Mouse (Mus musculus) CH12.LX (cell line): ENCODE results near the gene Gm12394. TPM values are rescaled to one million over a fixed set of nuclear protein-coding genes. Genes with fewer than 3 reads are reported as not detected.

Source experiments
- DNase-seq: peaks from one replicate; pipeline ENCODE4 v3.0.0-alpha.2; 2013; ENCODE audit errors: extremely low read depth
- H3K27ac ChIP-seq: 2 replicates; pipeline ENCODE4 v1.5.1; 2012; ENCODE audit warnings: low read depth, mild to moderate bottlenecking, control low read depth, moderate library complexity; ENCODE audit not compliant: insufficient read depth
- H3K27me3 ChIP-seq: replicated peaks from 2 replicates; pipeline ENCODE3; 2012; ENCODE audit warnings: inconsistent platforms
- H3K36me3 ChIP-seq, 2 experiments: replicated peaks in 1 of 2; 2 replicates each; pipeline versions ENCODE3 to v1.6.1; 2012; ENCODE audit warnings: inconsistent platforms in 1 of 2, low read length in 1 of 2, mild to moderate bottlenecking in 1 of 2, mixed read lengths in 1 of 2, moderate library complexity in 1 of 2; ENCODE audit not compliant: control insufficient read depth in 1 of 2, insufficient read depth in 1 of 2
- H3K4me1 ChIP-seq, 2 experiments: 2 replicates each; pipeline ENCODE4 v1.6.1; 2012; ENCODE audit warnings: inconsistent platforms in 1 of 2, moderate library complexity in 1 of 2; ENCODE audit not compliant: insufficient read depth in 2 of 2, control insufficient read depth in 1 of 2
- H3K4me2 ChIP-seq: 2 replicates; pipeline ENCODE4 v1.6.1; 2012; ENCODE audit warnings: low read depth, mild to moderate bottlenecking, control low read depth; ENCODE audit not compliant: poor library complexity, insufficient read depth, severe bottlenecking
- H3K4me3 ChIP-seq, 3 experiments: fragments of 150-350 bp in 1 of 3; sonication (generic) in 1 of 3; replicated peaks in 1 of 3; 2 replicates each; pipeline versions ENCODE3 to v1.5.1; 2011 to 2012; ENCODE audit warnings: low read depth in 2 of 3, low read length in 2 of 3, mild to moderate bottlenecking in 2 of 3, moderate library complexity in 2 of 3, control low read depth in 1 of 3, improper control_type of control experiment in 1 of 3, inconsistent platforms in 1 of 3, mixed read lengths in 1 of 3; ENCODE audit not compliant: poor library complexity in 1 of 3
- H3K79me2 ChIP-seq: replicated peaks from 2 replicates; pipeline ENCODE4 v1.6.1; 2012; ENCODE audit warnings: mild to moderate bottlenecking, moderate library complexity; ENCODE audit not compliant: control insufficient read depth, poor library complexity, insufficient read depth, severe bottlenecking; ENCODE audit errors: extremely low read depth
- H3K9ac ChIP-seq: 2 replicates; pipeline ENCODE4 v1.6.1; 2012; ENCODE audit warnings: low read depth, mild to moderate bottlenecking, control low read depth, moderate library complexity; ENCODE audit not compliant: insufficient read depth
- H3K9me3 ChIP-seq: replicated peaks from 2 replicates; pipeline ENCODE3; 2012; ENCODE audit warnings: low read length, inconsistent platforms, mixed read lengths
- BHLHE40 ChIP-seq: IDR thresholded peaks from 2 replicates; pipeline ENCODE4 v1.6.1; 2011; ENCODE audit warnings: mild to moderate bottlenecking, low read depth, low read length, improper control_type of control experiment
- CHD1 ChIP-seq: IDR thresholded peaks from 2 replicates; pipeline ENCODE4 v1.6.1; 2012; ENCODE audit warnings: low read depth, low read length, improper control_type of control experiment, inconsistent platforms
- CHD2 ChIP-seq: IDR thresholded peaks from 2 replicates; pipeline ENCODE4 v1.6.1; 2011; ENCODE audit warnings: low read length, improper control_type of control experiment
- CTCF ChIP-seq, 2 experiments: IDR thresholded peaks in 1 of 2; conservative IDR thresholded peaks in 1 of 2; 2 replicates each; pipeline ENCODE4 v1.5.1; 2011 to 2012; ENCODE audit warnings: low read depth in 2 of 2, low read length in 2 of 2, improper control_type of control experiment in 1 of 2, inconsistent platforms in 1 of 2, mild to moderate bottlenecking in 1 of 2, moderate library complexity in 1 of 2
- E2F4 ChIP-seq: IDR thresholded peaks from 2 replicates; pipeline ENCODE4 v1.6.1; 2011; ENCODE audit warnings: low read depth, low read length, improper control_type of control experiment; ENCODE audit not compliant: insufficient replicate concordance
- ELF1 ChIP-seq: IDR thresholded peaks from 2 replicates; pipeline ENCODE4 v1.6.1; 2014; ENCODE audit warnings: low read depth, mild to moderate bottlenecking, inconsistent platforms, low read length, improper control_type of control experiment
- EP300 ChIP-seq: IDR thresholded peaks from 2 replicates; pipeline ENCODE4 v1.6.1; 2011; ENCODE audit warnings: low read length, improper control_type of control experiment
- ETS1 ChIP-seq: conservative IDR thresholded peaks from 2 replicates; pipeline ENCODE4 v1.6.1; 2012; ENCODE audit warnings: low read depth, mild to moderate bottlenecking, inconsistent platforms, low read length, improper control_type of control experiment, moderate library complexity
- GABPA ChIP-seq: IDR thresholded peaks from 2 replicates; pipeline ENCODE4 v1.6.1; 2012; ENCODE audit warnings: low read depth, low read length, improper control_type of control experiment, inconsistent platforms; ENCODE audit not compliant: insufficient replicate concordance
- HCFC1 ChIP-seq: IDR thresholded peaks from 2 replicates; pipeline ENCODE4 v1.6.1; 2012; ENCODE audit warnings: low read depth, mild to moderate bottlenecking, inconsistent platforms, low read length, improper control_type of control experiment
- IRF4 ChIP-seq: IDR thresholded peaks from 2 replicates; pipeline ENCODE4 v1.6.1; 2014; ENCODE audit warnings: low read depth, mild to moderate bottlenecking, inconsistent platforms, low read length, improper control_type of control experiment
- JUN ChIP-seq: IDR thresholded peaks from 2 replicates; pipeline ENCODE4 v1.6.1; 2011; ENCODE audit warnings: low read depth, mild to moderate bottlenecking, low read length, improper control_type of control experiment, moderate library complexity; ENCODE audit not compliant: insufficient read depth
- JUND ChIP-seq: conservative IDR thresholded peaks from 2 replicates; pipeline ENCODE4 v1.6.1; 2011; ENCODE audit warnings: low read depth, low read length, improper control_type of control experiment
- KAT2A ChIP-seq: IDR thresholded peaks from 2 replicates; pipeline ENCODE4 v1.6.1; 2012; ENCODE audit warnings: low read length, improper control_type of control experiment, inconsistent platforms; ENCODE audit not compliant: insufficient replicate concordance
- MAFK ChIP-seq: IDR thresholded peaks from 2 replicates; pipeline ENCODE4 v1.6.1; 2011; ENCODE audit warnings: low read length, improper control_type of control experiment; ENCODE audit not compliant: insufficient replicate concordance
- MAX ChIP-seq: IDR thresholded peaks from 2 replicates; pipeline ENCODE4 v1.6.1; 2011; ENCODE audit warnings: low read length, improper control_type of control experiment
- MAZ ChIP-seq: IDR thresholded peaks from 2 replicates; pipeline ENCODE4 v1.6.1; 2012; ENCODE audit warnings: low read depth, mild to moderate bottlenecking, inconsistent platforms, low read length, improper control_type of control experiment, moderate library complexity
- MEF2A ChIP-seq: IDR thresholded peaks from 2 replicates; pipeline ENCODE4 v1.6.1; 2014; ENCODE audit warnings: low read depth, mild to moderate bottlenecking, inconsistent platforms, low read length, improper control_type of control experiment, borderline replicate concordance
- MXI1 ChIP-seq: IDR thresholded peaks from 2 replicates; pipeline ENCODE4 v1.6.1; 2011; ENCODE audit warnings: mild to moderate bottlenecking, low read depth, low read length, improper control_type of control experiment
- MYC ChIP-seq: IDR thresholded peaks from 2 replicates; pipeline ENCODE4 v1.6.1; 2011; ENCODE audit warnings: low read depth, mild to moderate bottlenecking, improper control_type of control experiment, low read length
- NELFE ChIP-seq: IDR thresholded peaks from 2 replicates; pipeline ENCODE4 v1.6.1; 2011; ENCODE audit warnings: low read depth, low read length, improper control_type of control experiment
- NRF1 ChIP-seq: IDR thresholded peaks from 2 replicates; pipeline ENCODE4 v1.6.1; 2014; ENCODE audit warnings: low read depth, mild to moderate bottlenecking, inconsistent platforms, low read length, improper control_type of control experiment, moderate library complexity
- PAX5 ChIP-seq: IDR thresholded peaks from 2 replicates; pipeline ENCODE4 v1.6.1; 2012; ENCODE audit warnings: low read length, inconsistent platforms, mixed read lengths
- POLR2A ChIP-seq: IDR thresholded peaks from 2 replicates; pipeline ENCODE4 v1.6.1; 2011; ENCODE audit warnings: low read depth, mild to moderate bottlenecking, improper control_type of control experiment, low read length
- POLR2AphosphoS2 ChIP-seq: IDR thresholded peaks from 2 replicates; pipeline ENCODE4 v1.6.1; 2011; ENCODE audit warnings: low read depth, low read length, improper control_type of control experiment
- RAD21 ChIP-seq: IDR thresholded peaks from 2 replicates; pipeline ENCODE4 v1.6.1; 2011; ENCODE audit warnings: low read depth, mild to moderate bottlenecking, low read length, improper control_type of control experiment, moderate library complexity
- RCOR1 ChIP-seq: conservative IDR thresholded peaks from 2 replicates; pipeline ENCODE4 v1.6.1; 2012; ENCODE audit warnings: low read depth, mild to moderate bottlenecking, inconsistent platforms, low read length, improper control_type of control experiment
- SIN3A ChIP-seq: IDR thresholded peaks from 2 replicates; pipeline ENCODE4 v1.6.1; 2012; ENCODE audit warnings: low read length, improper control_type of control experiment, inconsistent platforms
- SMC3 ChIP-seq: IDR thresholded peaks from 2 replicates; pipeline ENCODE4 v1.6.1; 2011; ENCODE audit warnings: low read depth, low read length, improper control_type of control experiment
- TBP ChIP-seq: conservative IDR thresholded peaks from 2 replicates; pipeline ENCODE4 v1.6.1; 2011; ENCODE audit warnings: low read depth, low read length, improper control_type of control experiment
- TCF12 ChIP-seq: IDR thresholded peaks from 2 replicates; pipeline ENCODE4 v1.6.1; 2014; ENCODE audit warnings: low read depth, mild to moderate bottlenecking, inconsistent platforms, low read length, improper control_type of control experiment
- UBTF ChIP-seq: IDR thresholded peaks from 2 replicates; pipeline ENCODE4 v1.6.1; 2012; ENCODE audit warnings: low read depth, mild to moderate bottlenecking, inconsistent platforms, low read length, improper control_type of control experiment, moderate library complexity
- USF1 ChIP-seq: IDR thresholded peaks from 2 replicates; pipeline ENCODE4 v1.6.1; 2014; ENCODE audit warnings: low read depth, mild to moderate bottlenecking, inconsistent platforms, low read length, improper control_type of control experiment
- USF2 ChIP-seq: conservative IDR thresholded peaks from 2 replicates; pipeline ENCODE4 v1.6.1; 2011; ENCODE audit warnings: low read depth, low read length, improper control_type of control experiment
- ZC3H11A ChIP-seq: IDR thresholded peaks from 2 replicates; pipeline ENCODE4 v1.6.1; 2012; ENCODE audit warnings: low read depth, mild to moderate bottlenecking, inconsistent platforms, low read length, improper control_type of control experiment
- ZKSCAN1 ChIP-seq: IDR thresholded peaks from 2 replicates; pipeline ENCODE4 v1.6.1; 2012; ENCODE audit warnings: low read depth, inconsistent platforms, low read length, improper control_type of control experiment, borderline replicate concordance
- ZMIZ1 ChIP-seq: IDR thresholded peaks from 2 replicates; pipeline ENCODE4 v1.6.1; 2012; ENCODE audit warnings: low read depth, mild to moderate bottlenecking, inconsistent platforms, low read length, improper control_type of control experiment
- ZNF384 ChIP-seq: IDR thresholded peaks from 2 replicates; pipeline ENCODE4 v1.6.1; 2012; ENCODE audit warnings: low read depth, low read length, improper control_type of control experiment, inconsistent platforms
- dilution Hi-C: fragments of 300-500 bp; cut with MboI; formaldehyde crosslinking; loops from 2 replicates; pipeline ENCODE4 v1.14.3; 2020; ENCODE audit warnings: low sequenced_read_pairs; ENCODE audit not compliant: extremely low pct_unique_long_range_greater_than_20kb, extremely low pct_ligation_motif_present
- in situ Hi-C: fragments of 300-500 bp; cut with MboI; formaldehyde crosslinking; loops from 3 replicates; pipeline ENCODE4 v1.14.3; 2019; ENCODE audit warnings: low sequenced_read_pairs, low pct_ligation_motif_present, low pct_unique_long_range_greater_than_20kb, mixed read lengths
- polyA plus RNA-seq: library from polyadenylated mRNA; unstranded; fragments of >175 nt; gene quantifications from 2 replicates; pipeline ENCODE4 v1.2.1, GENCODE M21; 2012; ENCODE audit warnings: low read depth; ENCODE audit not compliant: insufficient read length
- total RNA-seq, 2 experiments: library from RNA; depleted of rRNA; stranded (reverse); fragments of 300-350 nt in 1 of 2; fragments of >200 nt in 1 of 2; gene quantifications; 2 replicates each; pipeline ENCODE4 v1.2.3; 2012 to 2014

The Gm12394 gene
- total and polyA plus RNA-seq, 3 experiments, result not detected

DNA sequence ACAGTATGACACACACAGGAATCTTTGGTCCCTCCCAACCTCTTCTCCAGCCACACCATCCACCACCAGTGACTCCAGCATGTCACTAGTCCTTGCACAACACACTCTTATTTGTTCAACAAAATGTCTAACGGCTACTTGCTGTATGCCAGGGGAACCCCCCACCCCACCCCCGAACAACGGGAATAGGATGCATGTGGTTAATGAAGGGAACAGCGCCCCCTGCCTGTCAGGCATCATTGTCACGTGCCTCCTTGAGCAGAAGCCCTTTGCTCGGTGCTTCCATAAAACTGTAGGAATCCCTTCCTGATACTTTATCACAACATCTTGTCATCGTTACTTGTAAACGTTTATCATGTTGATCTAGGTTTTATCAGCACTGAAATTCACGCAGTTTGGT, 45.6 kb upstream of the Gm12394 start:
- H3K4me3 ChIP-seq, result no peak overlapping the region
- H3K36me3 ChIP-seq, result no peaks in the 10 kb centered on the region
- H3K9me3 ChIP-seq, result peaks cover 4% of the 10 kb centered on the region
- in situ Hi-C loops, result no loop called here
- DNase-seq, result peak; percentile 29
- TF ChIP-seq KAT2A, result no peak
- no peak for TF ChIP-seq E2F4
- TF ChIP-seq EP300, result no peak
- peak; percentile 36; the same call in 1 of the 2 replicates for TF ChIP-seq USF1
- TF ChIP-seq TCF12, result no peak
- no peak for TF ChIP-seq ZMIZ1
- TF ChIP-seq JUND, result no peak
- no peak for TF ChIP-seq POLR2AphosphoS2
- no peak for TF ChIP-seq RCOR1
- no peak for TF ChIP-seq ELF1
- no peak for TF ChIP-seq HCFC1
- 0 out of 2 replicates have a peak, but pooled peaks have one; percentile 33 for TF ChIP-seq MYC
- TF ChIP-seq CTCF (conservative IDR thresholded peaks at IDR 0.05 in 1 of 2, IDR thresholded peaks at IDR 0.05 in 1 of 2; ENCODE audit: low read depth in 2 of 2, low read length in 2 of 2), result peak; percentile 47 to 60
- TF ChIP-seq ETS1, result no peak
- TF ChIP-seq ZNF384, result no peak
- no peak for TF ChIP-seq UBTF
- TF ChIP-seq MXI1, result no peak
- no peak for TF ChIP-seq PAX5
- TF ChIP-seq MAFK, result no peak
- TF ChIP-seq IRF4, result no peak
- TF ChIP-seq USF2, result no peak
- TF ChIP-seq RAD21, result peak; percentile 1
- TF ChIP-seq CHD1, result no peak
- TF ChIP-seq ZC3H11A, result no peak
- peak; percentile 46; the same call in 1 of the 2 replicates for TF ChIP-seq MAX
- TF ChIP-seq SMC3, result peak; percentile 23; the same call in 1 of the 2 replicates
- no peak for TF ChIP-seq CHD2
- TF ChIP-seq GABPA, result no peak
- no peak for TF ChIP-seq NRF1
- TF ChIP-seq TBP, result no peak
- no peak for TF ChIP-seq MEF2A
- no peak for TF ChIP-seq JUN
- no peak for TF ChIP-seq NELFE
- no peak for TF ChIP-seq SIN3A
- TF ChIP-seq BHLHE40, result peak; percentile 92
- TF ChIP-seq ZKSCAN1, result no peak
- no peak for TF ChIP-seq POLR2A
- TF ChIP-seq MAZ, result no peak
- no peaks in the 10 kb centered on the region; a peak in 1 of 4 replicates for H3K4me1 ChIP-seq
- H3K79me2 ChIP-seq, result no peaks in the 10 kb centered on the region
- no peak overlapping the region for H3K9ac ChIP-seq
- H3K27me3 ChIP-seq, result peaks cover 65% of the 10 kb centered on the region
- H3K27ac ChIP-seq, result no peak overlapping the region
- dilution Hi-C loops, result no loop called here
- no peak overlapping the region for H3K4me2 ChIP-seq
